Mouse (Mus musculus) neural tube, embryonic 11.5 days (tissue): ENCODE data around the gene Fzd5. TPM values are rescaled to one million over a fixed set of nuclear protein-coding genes. Genes with fewer than 3 reads are reported as not detected.

Experiments used
- ATAC-seq: fragments of 200-750 bp; cut with Nextera tagmentation; 2 replicates; pipeline ENCODE4 v1.8.0; 2017; ENCODE audit warnings: moderate number of reproducible peaks, mild to moderate bottlenecking, moderate TSS enrichment, moderate library complexity; ENCODE audit not compliant: insufficient read depth, low FRiP score, low TSS enrichment
- DNase-seq: peaks from one replicate; pipeline ENCODE4 v3.0.0-alpha.2; 2015; ENCODE audit warnings: low spot score
- H3K27ac ChIP-seq: fragments of 300-500 bp; sonication (generic); 2 replicates; pipeline ENCODE4 v1.5.1; 2014; ENCODE audit warnings: low read depth, mild to moderate bottlenecking, low read length
- H3K27me3 ChIP-seq: fragments of 300-500 bp; sonication (generic); 2 replicates; pipeline ENCODE4 v1.6.1; 2014; ENCODE audit warnings: mild to moderate bottlenecking, low read length, mixed read lengths; ENCODE audit not compliant: control insufficient read depth, insufficient read depth
- H3K36me3 ChIP-seq: fragments of 300-500 bp; sonication (generic); 2 replicates; pipeline ENCODE4 v1.6.1; 2014; ENCODE audit warnings: mild to moderate bottlenecking, low read length, moderate library complexity, mixed read lengths; ENCODE audit not compliant: control insufficient read depth, insufficient read depth
- H3K4me1 ChIP-seq: fragments of 300-500 bp; sonication (generic); 2 replicates; pipeline ENCODE4 v1.6.1; 2014; ENCODE audit warnings: low read length, mixed read lengths; ENCODE audit not compliant: control insufficient read depth, insufficient read depth
- H3K4me2 ChIP-seq: fragments of 300-500 bp; sonication (generic); 2 replicates; pipeline ENCODE4 v1.6.1; 2014; ENCODE audit warnings: low read depth, mild to moderate bottlenecking, moderate library complexity
- H3K4me3 ChIP-seq: fragments of 300-500 bp; sonication (generic); 2 replicates; pipeline ENCODE4 v1.5.1; 2014; ENCODE audit warnings: low read depth, low read length
- H3K9ac ChIP-seq: fragments of 300-500 bp; sonication (generic); 2 replicates; pipeline ENCODE4 v1.6.1; 2014; ENCODE audit warnings: mild to moderate bottlenecking, low read length
- H3K9me3 ChIP-seq: fragments of 300-500 bp; sonication (generic); 2 replicates; pipeline ENCODE4 v1.6.1; 2016; ENCODE audit warnings: low read length; ENCODE audit not compliant: control insufficient read depth
- WGBS: fragments of 180-500 bp; shearing (Covaris S2); extraction: QIAGEN DNeasy Blood & Tissue Kit; methylation state at CpG from one replicate; pipeline ENCODE4 v1.1.7; 2014; 5-methylcytosine and 5-hydroxymethylcytosine counted together
- polyA plus RNA-seq: library from polyadenylated mRNA; unstranded; fragments of >200 nt; fragmentation: Nextera tagmentation; extraction: Ambion mirVana; gene quantifications from 2 replicates; pipeline ENCODE4 v1.2.1, GENCODE M21; 2014

The Fzd5 gene
- polyA plus RNA-seq, 1 experiment from 2014 or later = 0.37 TPM

- Histone ChIP-seq H3K36me3 (no peaks in the 10 kb centered on the region), H3K4me1 (no peaks in the 10 kb centered on the region), H3K9ac (no peak overlapping the region), H3K27me3 (no peaks in the 10 kb centered on the region), H3K4me2 (no peak overlapping the region), H3K9me3 (no peaks in the 10 kb centered on the region), H3K4me3 (no peak overlapping the region), H3K27ac (no peak overlapping the region)
- ATAC-seq = no peak
- no peak for DNase-seq
- 94% methylated on average over 2 of the region's 2 CpGs for WGBS
Observed at GRCm38 (mm10) chr1:64684440-64684839, 53.1 kb downstream of the Fzd5 start.

GRCm38 (mm10) chr1:64683039-64683438 lies 54.5 kb downstream of the Fzd5 start:
- Histone ChIP-seq H3K9me3 (no peaks in the 10 kb centered on the region), H3K9ac (no peak overlapping the region), H3K27ac (no peak overlapping the region), H3K36me3 (no peaks in the 10 kb centered on the region), H3K4me3 (no peak overlapping the region), H3K4me2 (no peak overlapping the region), H3K4me1 (no peaks in the 10 kb centered on the region), H3K27me3 (no peaks in the 10 kb centered on the region)
- DNase-seq (no peak), ATAC-seq (no peak)
- WGBS = 95% methylated on average over 3 of the region's 3 CpGs

- H3K4me1 ChIP-seq = no peaks in the 10 kb centered on the region
- H3K4me3 ChIP-seq = no peak overlapping the region
- H3K36me3 ChIP-seq = no peaks in the 10 kb centered on the region
- H3K9me3 ChIP-seq = no peaks in the 10 kb centered on the region
- 85% methylated on average over 3 of the region's 3 CpGs for WGBS
- DNase-seq (no peak), ATAC-seq (no peak)
- H3K27me3 ChIP-seq = no peaks in the 10 kb centered on the region
- H3K27ac ChIP-seq = no peak overlapping the region
- no peak overlapping the region for H3K4me2 ChIP-seq
- H3K9ac ChIP-seq = no peak overlapping the region
Observed at GRCm38 (mm10) chr1:64681499-64681898, 56.1 kb downstream of the Fzd5 start.

Other genes with a start within 250 kb of the Fzd5 start
- gene Creb1, start 205.1 kb downstream of the Fzd5 start, polyA plus RNA-seq = 58.2 and 63.0 TPM in 2 replicates
- 17.9 and 21.5 TPM in 2 replicates for gene Mettl21a, start 120.5 kb downstream of the Fzd5 start, polyA plus RNA-seq
- 11.2 and 11.6 TPM in 2 replicates for gene Ccnyl1, start 47.3 kb downstream of the Fzd5 start, polyA plus RNA-seq
- 8.4 and 10.1 TPM in 2 replicates for gene Plekhm3, start 219.1 kb upstream of the Fzd5 start, polyA plus RNA-seq